Mouse (Mus musculus) embryonic fibroblast, embryonic 13.5 days (primary cell): Measurements from ENCODE around the gene Anks6.

Experiments used
- CTCF ChIP-seq: IDR thresholded peaks from 2 replicates; pipeline ENCODE4 v1.5.1; 2011; ENCODE audit warnings: mild to moderate bottlenecking, control low read depth, low read length, moderate library complexity, borderline replicate concordance; ENCODE audit not compliant: insufficient read depth
- POLR2A ChIP-seq: IDR thresholded peaks from 2 replicates; pipeline ENCODE4 v1.6.1; 2011; ENCODE audit warnings: low read depth, mild to moderate bottlenecking, control low read depth, low read length, moderate library complexity

DNA sequence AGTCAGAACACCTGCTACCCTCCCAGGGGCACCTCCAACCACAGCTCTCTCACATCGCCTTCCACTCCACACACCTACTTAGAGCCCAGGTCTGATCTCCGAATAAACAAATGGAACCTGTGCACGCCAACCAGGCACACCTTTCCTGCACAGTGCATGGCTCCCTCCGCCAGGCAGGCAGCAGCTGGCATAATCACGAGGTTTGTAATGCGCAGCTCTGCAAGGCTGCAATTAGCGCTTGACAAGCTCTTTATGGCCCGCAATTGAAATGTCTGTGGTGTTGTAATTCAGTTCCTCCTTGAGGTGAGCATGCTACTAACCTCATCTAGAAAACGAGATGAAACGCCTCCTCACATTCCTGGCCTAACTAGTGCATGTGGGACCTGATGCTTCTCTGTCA lies 89.2 kb downstream of the Anks6 start:
- TF ChIP-seq POLR2A: no peak
- TF ChIP-seq CTCF: no peak
